Mouse (Mus musculus): ENCODE measurements around the gene Tex28. TPM values are rescaled to one million over a fixed set of nuclear protein-coding genes. Genes with fewer than 3 reads are reported as not detected.
"Not testable (repeated sequence)": the region's sequence is repeated elsewhere in the genome, so short reads cannot be mapped to it uniquely, and the experiment has no call there.

The Tex28 gene
- polyA plus RNA-seq (2016; fragmentation: Nextera tagmentation; extraction: Ambion mirVana) = not detected in 2 replicates

GRCm38 (mm10) chrX:74167738-74168137, at the start of gene Tex28:
TSS of gene Tex28 (minus strand) at chrX:74167838.
- H3K4me2 ChIP-seq (replicated peaks) = no peak within 1 kb of the TSS
- H3K9me3 ChIP-seq = no peaks in the 10 kb centered on the region
- H3K36me3 ChIP-seq = no peaks in the 10 kb centered on the region
- WGBS = 83% methylated on average over 1 of the region's 1 CpGs
- no peak within 1 kb of the TSS for H3K4me3 ChIP-seq
- H3K27me3 ChIP-seq (replicated peaks) = no peaks in the 10 kb centered on the region
- ATAC-seq (ENCODE audit: low FRiP score, low read depth) = no peak
- H3K27ac ChIP-seq = no peak within 1 kb of the TSS
- no peak within 1 kb of the TSS for H3K9ac ChIP-seq
- H3K4me1 ChIP-seq = no peaks in the 10 kb centered on the region

GRCm38 (mm10) chrX:74203556-74203955, 35.9 kb upstream of the Tex28 start:
- Histone ChIP-seq H3K27ac (no peak overlapping the region), H3K4me2 (replicated peaks) (no peak overlapping the region), H3K9me3 (no peaks in the 10 kb centered on the region), H3K36me3 (no peaks in the 10 kb centered on the region), H3K4me3 (no peak overlapping the region), H3K27me3 (replicated peaks) (no peaks in the 10 kb centered on the region), H3K4me1 (no peaks in the 10 kb centered on the region), H3K9ac (no peak overlapping the region)
- ATAC-seq (ENCODE audit: low FRiP score, low read depth) = no peak
- WGBS = 85% methylated on average over 2 of the region's 2 CpGs

DNA sequence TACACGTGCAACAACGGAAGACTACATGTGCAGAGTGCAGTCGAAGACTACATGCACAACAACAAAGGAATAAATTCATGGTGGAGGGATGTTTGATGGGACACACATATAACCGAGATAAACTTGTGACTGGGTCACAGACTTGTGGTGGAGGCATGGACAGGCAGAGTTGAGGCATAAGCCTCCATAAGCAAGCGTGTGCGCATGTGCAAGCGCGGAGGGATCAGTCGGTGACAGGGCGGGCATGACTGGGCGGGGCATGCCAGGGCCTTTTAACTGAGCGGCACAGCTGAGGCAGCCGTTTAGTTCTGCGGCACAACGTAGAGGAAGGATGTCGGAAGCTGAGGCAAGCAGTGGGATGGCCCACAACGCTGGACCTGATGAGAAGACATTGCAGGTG, 9.3 kb upstream of the Tex28 start, which contains the start of gene Tktl1:
Gene Tktl1 (plus strand): TSS at position 301 of the 400 bp plus-strand sequence.
- H3K27ac ChIP-seq = no peak within 1 kb of the TSS
- no peak within 1 kb of the TSS for H3K4me3 ChIP-seq
- no peak for ATAC-seq (ENCODE audit: low FRiP score, low read depth)

DNA sequence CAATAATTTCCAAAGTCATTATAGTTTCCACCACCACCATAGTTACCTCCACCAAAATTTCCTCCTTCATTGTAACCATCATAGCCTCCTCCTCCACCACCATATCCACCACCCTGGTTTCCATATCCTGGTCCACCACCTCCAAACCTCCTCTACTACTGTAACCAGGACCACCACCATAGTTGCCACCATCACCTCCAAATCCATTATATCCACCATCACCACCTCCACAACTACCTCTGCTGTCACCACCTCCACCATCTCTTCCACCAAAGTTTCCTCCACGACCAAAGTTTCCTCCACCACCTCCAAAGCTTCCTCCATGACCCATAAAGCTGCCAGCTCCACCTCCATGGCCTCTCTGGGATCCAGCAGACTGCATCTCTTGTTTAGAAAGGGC, 32.4 kb downstream of the Tex28 start, which contains the start of gene Mecp2:
Gene Mecp2 (minus strand): TSS at position 101 of the 400 bp plus-strand sequence.
- not testable (repeated sequence) for H3K4me3 ChIP-seq; H3K4me1 ChIP-seq; H3K27me3 ChIP-seq (replicated peaks); H3K9ac ChIP-seq; ATAC-seq (ENCODE audit: low FRiP score, low read depth); H3K4me2 ChIP-seq (replicated peaks); H3K36me3 ChIP-seq; H3K27ac ChIP-seq; H3K9me3 ChIP-seq
- 37% methylated on average over 1 of the region's 1 CpGs for WGBS

More for the DNA sequence above, 9.3 kb upstream of the Tex28 start, which contains the start of gene Tktl1:
- Histone ChIP-seq H3K4me2 (replicated peaks) (no peak within 1 kb of the TSS), H3K4me1 (no peaks in the 10 kb centered on the region), H3K9ac (no peak within 1 kb of the TSS), H3K36me3 (no peaks in the 10 kb centered on the region), H3K27me3 (replicated peaks) (no peaks in the 10 kb centered on the region), H3K9me3 (no peaks in the 10 kb centered on the region)
- 90% methylated on average over 17 of the region's 17 CpGs for WGBS

GRCm38 (mm10) chrX:74127164-74127563, 40.5 kb downstream of the Tex28 start, which contains the start of gene Opn1mw:
TSS of gene Opn1mw (plus strand) at chrX:74127464.
- no peak for ATAC-seq (ENCODE audit: low FRiP score, low read depth)
- Histone ChIP-seq H3K4me1 (no peaks in the 10 kb centered on the region), H3K4me3 (no peak within 1 kb of the TSS), H3K27ac (no peak within 1 kb of the TSS), H3K36me3 (no peaks in the 10 kb centered on the region), H3K4me2 (replicated peaks) (no peak within 1 kb of the TSS), H3K27me3 (replicated peaks) (no peaks in the 10 kb centered on the region), H3K9ac (no peak within 1 kb of the TSS), H3K9me3 (no peaks in the 10 kb centered on the region)

- H3K27me3 ChIP-seq (replicated peaks) = no peaks in the 10 kb centered on the region
- no peak overlapping the region for H3K4me3 ChIP-seq
- ATAC-seq (ENCODE audit: low FRiP score, low read depth) = no peak
- H3K9ac ChIP-seq = no peak overlapping the region
- WGBS = 53% methylated on average over 2 of the region's 2 CpGs
- no peaks in the 10 kb centered on the region for H3K4me1 ChIP-seq
- no peaks in the 10 kb centered on the region for H3K9me3 ChIP-seq
- no peak overlapping the region for H3K27ac ChIP-seq
- H3K4me2 ChIP-seq (replicated peaks) = no peak overlapping the region
- H3K36me3 ChIP-seq = no peaks in the 10 kb centered on the region
Observed at GRCm38 (mm10) chrX:74124975-74125374, 42.7 kb downstream of the Tex28 start.

GRCm38 (mm10) chrX:74115511-74115910, 52.1 kb downstream of the Tex28 start:
- Histone ChIP-seq H3K27ac (no peak overlapping the region), H3K4me2 (replicated peaks) (peak overlapping the region; percentile 39), H3K36me3 (no peaks in the 10 kb centered on the region), H3K9ac (no peak overlapping the region), H3K4me3 (no peak overlapping the region), H3K9me3 (no peaks in the 10 kb centered on the region), H3K4me1 (no peaks in the 10 kb centered on the region), H3K27me3 (replicated peaks) (no peaks in the 10 kb centered on the region)
- ATAC-seq (ENCODE audit: low FRiP score, low read depth) = no peak; the same call in 1 of the 2 replicates
- 17% methylated on average over 10 of the region's 10 CpGs for WGBS

DNA sequence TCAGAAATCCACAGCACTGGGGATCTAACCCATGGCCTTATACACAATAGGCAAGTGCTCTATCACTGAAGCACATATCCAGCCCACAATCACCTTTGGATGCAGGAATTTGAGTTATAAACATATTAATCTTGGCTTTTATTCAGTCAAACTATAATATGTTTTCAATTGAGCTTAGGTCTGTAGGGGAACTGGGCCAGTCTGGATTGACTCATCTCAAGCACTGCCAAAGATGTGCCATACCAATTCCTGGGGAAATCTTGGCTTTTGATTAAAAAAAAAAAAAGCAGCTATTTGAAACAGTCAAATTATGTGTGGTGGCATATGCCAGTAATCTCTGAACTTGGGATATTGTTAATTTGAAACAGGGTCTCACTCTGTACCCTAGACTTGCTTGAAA, 53.6 kb downstream of the Tex28 start:
- Histone ChIP-seq H3K27me3 (replicated peaks) (no peaks in the 10 kb centered on the region), H3K4me1 (no peaks in the 10 kb centered on the region), H3K9me3 (no peaks in the 10 kb centered on the region), H3K4me2 (replicated peaks) (no peak overlapping the region), H3K27ac (no peak overlapping the region), H3K4me3 (no peak overlapping the region), H3K9ac (no peak overlapping the region), H3K36me3 (no peaks in the 10 kb centered on the region)
- no peak for ATAC-seq (ENCODE audit: low FRiP score, low read depth)

GRCm38 (mm10) chrX:74108747-74109146, 58.9 kb downstream of the Tex28 start:
- ATAC-seq (ENCODE audit: low FRiP score, low read depth) = no peak
- 42% methylated on average over 3 of the region's 3 CpGs for WGBS

GRCm38 (mm10) chrX:74105916-74106315, 61.7 kb downstream of the Tex28 start:
- 46% methylated on average over 2 of the region's 2 CpGs for WGBS
- no peak overlapping the region for H3K9ac ChIP-seq
- H3K4me3 ChIP-seq = no peak overlapping the region
- H3K36me3 ChIP-seq = no peaks in the 10 kb centered on the region
- no peak overlapping the region for H3K27ac ChIP-seq
- H3K27me3 ChIP-seq (replicated peaks) = no peaks in the 10 kb centered on the region
- H3K4me1 ChIP-seq = no peaks in the 10 kb centered on the region
- no peak overlapping the region for H3K4me2 ChIP-seq (replicated peaks)
- no peaks in the 10 kb centered on the region for H3K9me3 ChIP-seq
- no peak for ATAC-seq (ENCODE audit: low FRiP score, low read depth)

More at GRCm38 (mm10) chrX:74108747-74109146, 58.9 kb downstream of the Tex28 start:
- no peak overlapping the region for H3K4me3 ChIP-seq
- H3K27me3 ChIP-seq (replicated peaks) = no peaks in the 10 kb centered on the region
- no peak overlapping the region for H3K4me2 ChIP-seq (replicated peaks)
- H3K9ac ChIP-seq = no peak overlapping the region
- H3K36me3 ChIP-seq = no peaks in the 10 kb centered on the region
- H3K9me3 ChIP-seq = no peaks in the 10 kb centered on the region
- H3K27ac ChIP-seq = no peak overlapping the region
- no peaks in the 10 kb centered on the region for H3K4me1 ChIP-seq

DNA sequence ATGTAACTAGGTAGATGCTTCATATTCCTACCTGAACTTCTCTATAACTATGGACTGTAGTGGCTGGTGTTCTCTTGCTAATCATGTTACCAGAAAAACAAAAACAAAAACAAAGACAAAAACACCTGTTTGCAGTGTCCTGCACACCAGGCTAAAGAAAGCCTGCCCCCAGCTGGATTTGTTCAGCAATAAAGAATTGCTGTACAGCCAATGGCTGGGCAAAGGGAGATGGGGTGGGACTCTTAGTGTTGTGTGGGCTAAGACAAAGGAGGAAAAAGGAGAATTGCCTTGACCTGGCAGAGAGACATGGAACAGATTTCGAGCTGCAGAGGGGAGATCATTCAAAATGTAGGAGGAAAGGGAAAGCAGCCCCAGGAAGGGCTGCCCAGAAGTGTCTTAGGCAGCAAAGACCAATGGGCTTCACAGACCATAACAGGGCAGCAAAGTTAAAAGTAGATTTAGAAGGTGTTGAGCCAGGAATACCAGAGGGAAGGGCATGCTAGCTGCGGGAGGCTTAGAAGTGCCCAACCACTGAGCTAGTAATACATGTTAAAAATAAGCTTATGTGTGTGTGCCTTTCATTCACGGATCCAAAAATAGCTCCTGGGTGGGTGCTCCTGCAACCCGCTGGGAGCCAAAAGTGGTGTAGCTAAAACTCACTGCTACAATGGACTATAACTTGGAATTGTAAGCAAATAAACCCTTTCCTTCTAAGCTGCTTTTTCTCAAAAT, 64.0 kb downstream of the Tex28 start:
- no peak overlapping the region for H3K4me2 ChIP-seq (replicated peaks)
- H3K27ac ChIP-seq = no peak overlapping the region
- no peaks in the 10 kb centered on the region for H3K4me1 ChIP-seq
- no peak for ATAC-seq (ENCODE audit: low FRiP score, low read depth)
- H3K9me3 ChIP-seq = no peaks in the 10 kb centered on the region
- H3K4me3 ChIP-seq = no peak overlapping the region
- 61% methylated on average over 4 of the region's 4 CpGs for WGBS
- H3K36me3 ChIP-seq = no peaks in the 10 kb centered on the region
- no peaks in the 10 kb centered on the region for H3K27me3 ChIP-seq (replicated peaks)
- H3K9ac ChIP-seq = no peak overlapping the region
